In the genomic region with DNA sequence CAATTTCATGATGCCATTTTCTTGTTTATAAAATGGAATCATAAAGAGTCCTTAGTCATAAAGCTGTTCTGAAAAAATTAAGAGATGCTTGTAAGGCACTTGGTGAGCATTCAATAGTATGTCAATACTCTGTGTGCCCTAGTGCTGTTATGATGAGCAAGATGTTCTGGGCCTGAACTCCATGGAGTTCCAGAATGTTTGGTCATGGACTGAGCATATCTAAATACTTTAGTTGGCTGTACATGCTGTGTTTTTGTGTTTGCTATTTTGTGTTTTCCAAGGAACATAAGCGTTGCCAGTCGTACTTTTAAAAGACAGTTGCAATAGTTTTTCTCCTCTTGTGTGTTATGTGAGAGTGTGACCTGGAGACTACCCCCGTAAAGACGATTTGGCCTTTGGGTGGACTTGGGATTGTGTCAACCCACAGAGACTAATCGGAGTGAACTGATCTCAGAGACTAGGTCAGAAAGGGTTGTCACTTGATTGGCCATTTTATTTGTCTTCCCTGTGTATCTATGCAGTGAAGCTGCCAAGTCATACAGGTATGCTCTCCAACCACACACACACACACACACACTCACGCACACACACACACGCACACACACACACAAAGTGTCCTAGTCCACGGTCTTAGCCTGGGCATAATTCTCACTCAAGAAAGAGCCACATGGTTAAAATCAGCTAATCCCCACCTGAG, we compare ENCODE assay signal across 14 mouse cellular contexts.
"Had no signal": no experiment of that assay in that cellular context is flagged by ENCODE, and none has a peak within 500 bp of the region (broad histone marks: within the 10 kb centered on the region; RNA-seq: fewer than 3 reads in every experiment).

No protein-coding gene starts in this region.

- H3K4me3 ChIP-seq: kidney, embryonic 15.5 days; left cerebral cortex, adult 2 months; liver, embryonic 13.5 days; lung, embryonic 15.5 days had no signal

- H3K27me3 ChIP-seq: kidney, embryonic 15.5 days; liver, embryonic 13.5 days; lung, embryonic 15.5 days had no signal

- H3K4me2 ChIP-seq: kidney, embryonic 15.5 days; liver, embryonic 13.5 days; lung, embryonic 15.5 days; midbrain, embryonic 11.5 days had no signal

- DNase-seq: kidney, adult 8-10 months; kidney, postnatal 10 days; layer of hippocampus, postnatal 36 days; liver, embryonic 13.5 days; lung, postnatal 14 days; lung, postnatal 4 days; midbrain, embryonic 14.5 days; thymus, adult 18-20 months; thymus, postnatal 36 days had no signal

- H3K9ac ChIP-seq: kidney, embryonic 15.5 days; liver, embryonic 13.5 days; lung, embryonic 15.5 days had no signal

- H3K27ac ChIP-seq: kidney, embryonic 15.5 days; left cerebral cortex, adult 2 months; liver, embryonic 13.5 days; lung, embryonic 15.5 days; stomach, postnatal 0 days had no signal

- H3K9me3 ChIP-seq: kidney, embryonic 15.5 days; liver, embryonic 13.5 days; lung, embryonic 15.5 days had no signal

- H3K36me3 ChIP-seq: kidney, embryonic 15.5 days; liver, embryonic 13.5 days; lung, embryonic 15.5 days had no signal
